Mouse (Mus musculus): ENCODE data around the gene Pnmt.
A peak's percentile ranks its signal among the peaks of the same experiment; 100 is the strongest.

The Pnmt gene

DNA sequence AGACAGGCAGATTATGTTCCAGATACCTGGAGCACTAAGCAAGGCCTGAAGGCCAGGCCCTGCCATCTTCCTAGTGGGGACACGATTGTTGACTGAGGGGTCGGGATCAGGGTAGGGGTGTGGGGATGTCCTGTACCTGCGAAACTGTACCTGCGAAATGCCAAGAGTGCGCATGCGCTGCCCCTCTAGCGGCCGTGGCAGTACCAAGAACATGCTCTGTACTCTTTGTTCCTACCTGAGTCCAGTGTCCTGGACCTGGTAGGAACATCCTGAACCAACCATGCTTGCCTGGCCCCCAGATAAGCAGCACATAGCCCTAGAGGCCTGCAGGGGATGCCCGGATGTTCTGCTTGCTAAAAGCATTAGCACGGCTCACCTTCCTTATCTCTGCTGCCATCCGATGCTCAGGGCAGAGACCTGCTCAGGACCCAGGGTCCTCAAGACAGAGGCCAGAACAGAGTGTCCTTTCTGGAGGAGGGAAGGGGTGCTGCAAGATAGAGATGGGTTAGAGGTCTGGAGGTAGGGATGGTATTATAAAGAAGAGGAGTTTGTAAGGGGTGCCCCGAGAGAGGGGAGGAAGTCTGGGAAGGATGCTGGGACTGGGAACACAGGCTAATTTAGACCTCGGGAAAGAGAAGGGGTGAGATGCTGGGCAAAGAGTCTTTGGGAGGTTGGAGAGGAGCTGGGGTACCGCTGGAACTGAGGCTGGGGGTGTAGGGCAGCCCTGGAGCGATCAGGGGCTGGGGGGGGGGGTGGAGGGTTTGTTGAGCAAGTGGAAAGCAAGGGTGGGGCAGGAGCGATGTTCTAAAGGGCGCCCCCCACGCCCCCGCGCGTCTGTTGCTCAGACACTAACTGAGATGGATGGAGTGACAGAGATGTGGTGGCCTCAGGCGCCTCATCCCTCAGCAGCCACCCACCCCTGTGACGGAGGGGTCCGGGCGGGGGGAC, at the start of gene Pnmt:
TSS of gene Pnmt (plus strand) at position 813 of the 948 bp plus-strand sequence.
- DNase-seq (ENCODE audit: low spot score in 2 of 2), result peak; percentile 61 to 66

DNA sequence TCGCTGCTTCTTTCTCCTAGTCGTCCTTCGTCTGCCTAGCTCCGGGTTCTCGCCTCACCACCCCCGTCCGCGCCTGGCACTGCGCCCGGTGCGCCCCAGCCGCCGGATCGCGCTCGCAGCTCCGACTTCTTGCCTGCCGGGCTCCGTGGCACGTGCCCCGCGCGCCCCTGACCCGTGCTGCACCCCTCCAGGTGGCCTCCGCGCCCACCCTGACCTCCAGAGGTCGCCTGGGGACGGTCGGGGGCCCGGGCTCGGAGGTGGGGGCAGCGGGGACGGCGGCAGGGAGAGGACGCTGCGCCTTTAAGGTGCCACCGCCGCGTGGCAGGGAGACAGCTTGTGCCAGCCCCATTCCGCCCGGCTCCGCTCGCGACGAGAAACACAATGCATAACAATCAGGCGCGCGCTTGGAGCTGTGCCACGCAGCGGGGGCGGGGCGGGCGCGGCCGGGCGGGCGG, 47.7 kb upstream of the Pnmt start:
- DNase-seq (ENCODE audit: low spot score in 2 of 2), result no peak

DNA sequence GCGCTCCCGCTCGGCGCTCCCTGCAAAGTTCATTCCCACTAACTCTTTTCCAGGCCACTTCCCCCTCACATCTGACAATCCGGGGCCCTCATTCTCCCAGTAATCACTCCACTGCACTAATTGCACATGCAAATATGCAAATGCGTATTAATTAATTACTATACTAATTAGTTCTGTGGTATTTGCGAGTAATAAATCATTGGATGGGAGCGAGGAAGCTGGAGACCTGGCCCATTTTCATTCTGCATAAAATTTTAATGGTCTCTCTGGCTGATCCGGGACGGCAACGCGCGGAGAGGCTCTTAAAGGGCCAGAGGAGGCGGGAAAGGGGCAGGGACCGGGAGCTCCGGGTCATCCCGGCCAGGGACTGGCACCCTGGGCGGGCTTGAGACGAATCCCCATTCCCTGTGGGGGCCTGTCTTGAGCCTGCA, 47.2 kb upstream of the Pnmt start:
- DNase-seq (ENCODE audit: low spot score in 2 of 2), result no peak

DNA sequence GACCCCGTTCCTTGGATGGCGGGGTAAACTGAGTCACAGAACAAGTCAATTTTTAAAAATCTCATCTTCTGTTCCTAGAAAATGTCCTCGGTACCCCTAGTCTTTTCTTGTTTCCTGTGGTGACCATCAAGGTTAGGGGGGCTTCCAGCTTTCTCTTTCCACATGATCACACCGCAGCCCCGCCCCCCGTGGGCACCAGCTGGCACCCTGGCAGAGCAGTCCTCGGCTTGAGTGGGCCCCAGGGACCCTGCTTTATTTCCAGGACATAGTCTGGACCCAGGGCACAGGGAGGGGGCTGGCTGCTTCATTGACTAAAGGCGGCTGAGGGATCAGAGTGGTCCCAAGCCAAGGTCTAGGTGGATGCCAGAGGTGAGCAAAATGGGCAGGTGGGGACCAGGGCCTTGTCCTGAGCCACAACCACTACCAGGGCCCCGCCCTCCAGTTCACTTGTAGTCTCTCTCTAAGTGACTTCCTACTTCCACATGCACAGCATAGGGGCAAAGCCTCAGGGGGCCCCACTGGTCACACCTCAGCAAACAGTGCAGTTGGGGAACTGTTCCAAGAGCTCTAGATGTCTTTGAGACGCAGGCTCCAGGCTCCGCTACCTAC, 46.5 kb upstream of the Pnmt start:
- DNase-seq (ENCODE audit: low spot score in 2 of 2), result no peak

DNA sequence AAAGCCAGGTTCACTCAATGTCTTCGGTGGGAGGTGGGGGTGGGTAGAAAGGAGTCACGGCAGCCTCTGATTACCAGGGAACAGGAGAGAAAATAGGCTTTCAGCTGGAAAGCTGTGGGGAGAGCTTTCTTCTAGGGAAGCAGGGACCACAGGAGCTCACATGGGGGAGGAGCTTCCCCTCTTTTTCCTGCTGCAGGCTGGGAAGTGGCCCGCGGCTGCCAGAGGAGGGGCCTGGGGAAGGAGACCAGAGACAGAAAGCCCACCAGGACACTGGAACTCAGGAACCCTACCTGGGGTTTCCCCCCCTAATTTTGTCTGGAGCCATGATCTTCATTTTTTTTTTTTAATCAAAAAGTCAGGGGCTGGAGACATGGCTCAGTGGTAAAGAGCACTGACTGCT, 45.7 kb upstream of the Pnmt start:
- DNase-seq (ENCODE audit: low spot score in 2 of 2), result no peak

DNA sequence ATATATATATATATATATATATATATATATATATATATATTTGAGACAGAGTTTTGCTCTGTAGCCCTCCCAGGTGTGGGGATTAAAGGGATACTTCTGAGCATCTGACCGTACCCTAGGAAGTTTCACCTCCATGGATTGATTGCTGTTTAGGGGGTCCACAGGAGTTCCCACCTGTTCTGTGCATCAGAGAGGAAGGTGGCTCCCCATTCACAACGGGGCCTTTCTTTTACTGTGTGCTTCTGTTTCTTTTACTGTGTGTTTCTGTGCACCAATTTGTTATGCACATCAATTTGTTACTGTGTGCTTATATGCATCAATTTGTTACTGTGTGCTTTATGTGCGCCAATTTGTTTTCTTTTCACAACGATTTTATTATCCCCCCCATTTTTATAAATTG, 45.1 kb upstream of the Pnmt start:
- no peak for DNase-seq (ENCODE audit: low spot score in 2 of 2)

DNA sequence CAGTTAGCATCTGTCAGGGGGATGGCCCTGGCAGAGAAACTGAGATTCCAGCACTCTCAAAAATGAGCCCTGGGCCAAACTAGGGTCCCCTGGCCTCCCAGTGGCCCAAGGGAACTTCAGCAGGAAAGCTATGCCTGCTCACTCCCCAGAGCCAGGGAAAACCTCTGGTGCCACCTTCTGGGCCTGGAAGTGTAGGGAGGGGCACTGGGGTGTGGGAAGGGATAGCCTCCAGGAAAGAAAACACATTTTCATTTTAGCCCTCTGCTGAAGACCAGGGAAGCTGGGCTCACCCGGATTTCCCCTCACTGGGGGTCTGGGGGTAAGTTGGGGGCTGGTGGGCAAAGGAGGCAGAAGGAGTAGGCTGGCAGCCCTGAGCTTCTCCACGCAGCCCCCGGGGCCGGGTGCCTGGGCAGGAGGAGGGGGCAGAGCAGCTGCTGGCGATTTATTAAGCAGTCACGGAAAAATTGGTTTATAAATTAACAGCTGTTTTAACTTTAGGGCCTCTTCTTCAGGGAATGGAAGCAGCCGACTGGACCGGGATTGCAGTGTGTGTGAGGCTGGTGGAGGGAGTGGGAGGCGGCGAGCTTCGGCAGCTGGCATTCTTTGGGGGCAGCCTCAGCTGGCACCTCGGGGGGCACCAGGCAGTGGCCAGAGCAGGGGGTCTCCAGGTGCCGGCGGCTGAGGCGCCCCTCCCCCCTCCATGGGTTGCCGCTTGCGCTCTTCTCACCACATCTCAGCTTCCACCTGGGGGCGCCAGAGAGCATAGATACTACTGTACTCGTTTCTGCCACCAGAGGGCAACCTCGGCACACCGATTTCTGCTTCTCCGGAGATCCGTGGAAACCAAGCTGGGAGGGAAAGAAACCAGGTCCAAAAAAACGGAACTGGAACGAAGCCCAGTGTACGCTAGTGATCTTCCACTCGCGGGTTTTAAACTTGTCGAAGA, 44.0 kb upstream of the Pnmt start:
- DNase-seq (ENCODE audit: low spot score in 2 of 2), result peak; percentile 80 to 92

DNA sequence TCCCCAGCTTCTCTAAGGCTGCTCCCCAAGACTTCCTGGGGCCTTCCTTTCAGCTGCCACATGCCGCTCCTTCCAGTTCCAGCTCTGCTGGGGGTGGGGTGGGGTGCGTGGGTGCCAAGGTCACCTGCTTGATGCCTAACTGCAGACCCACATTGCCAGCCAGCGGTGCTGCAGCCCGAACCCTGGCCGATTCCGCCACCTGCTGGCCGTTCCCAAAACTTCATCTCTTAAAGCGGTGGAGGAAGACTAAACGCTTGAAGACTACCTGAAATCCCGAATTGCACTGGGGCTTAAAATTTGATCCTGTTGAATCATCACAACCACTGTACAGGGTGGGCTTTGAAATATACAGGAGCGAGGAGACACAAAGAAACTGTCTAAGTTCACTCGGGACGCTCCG, 41.0 kb upstream of the Pnmt start:
- peak; percentile 44 to 64 for DNase-seq (ENCODE audit: low spot score in 2 of 2)

DNA sequence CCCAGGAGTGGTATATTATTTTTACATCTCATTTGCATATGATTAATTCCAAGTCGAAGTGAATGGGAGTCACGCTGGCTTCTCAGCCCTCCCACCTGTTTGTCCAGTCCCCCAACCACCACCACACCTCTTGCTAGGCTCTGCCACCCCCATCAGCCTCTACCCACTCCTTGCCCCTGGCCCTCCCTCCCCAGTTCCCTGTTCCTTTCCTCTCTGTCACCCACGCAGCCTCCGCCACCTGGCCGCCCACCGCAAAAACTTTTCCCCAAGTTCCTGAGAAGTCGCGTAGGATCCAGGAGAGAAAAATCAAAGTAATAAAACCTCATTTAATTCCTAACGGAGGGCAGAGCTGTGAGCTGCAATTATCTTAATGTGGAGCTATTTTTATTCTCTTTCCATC, 40.1 kb upstream of the Pnmt start:
- DNase-seq (ENCODE audit: low spot score in 2 of 2), result no peak

DNA sequence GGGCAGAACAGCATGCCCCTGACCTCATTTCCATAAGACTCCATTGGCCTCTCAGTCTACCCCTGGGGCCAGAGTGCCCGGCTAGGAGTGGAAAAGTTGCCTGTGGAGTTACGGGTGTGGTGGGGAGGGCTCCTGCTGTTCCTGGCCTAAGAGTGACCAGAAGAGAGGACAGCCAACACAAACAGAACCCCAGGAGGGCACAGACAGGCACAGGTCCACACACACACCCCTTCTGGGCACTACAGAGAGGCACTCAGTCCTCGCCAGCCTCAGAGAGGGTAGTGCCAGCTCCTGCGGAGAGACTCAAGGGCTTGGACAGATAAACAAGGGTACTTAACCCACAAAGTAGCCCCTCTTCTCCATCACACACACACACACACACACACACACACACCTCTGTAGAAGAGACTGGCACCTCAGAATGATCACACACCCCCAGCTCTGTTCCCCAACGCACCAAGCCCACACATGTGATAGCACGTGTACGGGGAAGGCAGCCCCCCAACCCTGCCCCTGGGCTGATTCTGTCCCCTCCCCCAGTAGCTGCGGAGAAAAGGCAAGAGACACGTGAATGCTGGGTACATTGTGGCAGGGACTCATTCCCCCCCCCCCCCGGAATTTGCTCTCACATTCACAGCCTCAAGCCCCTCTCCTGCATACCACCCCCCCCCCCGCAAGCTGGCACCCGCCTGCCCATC, 38.7 kb upstream of the Pnmt start:
- no peak for DNase-seq (ENCODE audit: low spot score in 2 of 2)

DNA sequence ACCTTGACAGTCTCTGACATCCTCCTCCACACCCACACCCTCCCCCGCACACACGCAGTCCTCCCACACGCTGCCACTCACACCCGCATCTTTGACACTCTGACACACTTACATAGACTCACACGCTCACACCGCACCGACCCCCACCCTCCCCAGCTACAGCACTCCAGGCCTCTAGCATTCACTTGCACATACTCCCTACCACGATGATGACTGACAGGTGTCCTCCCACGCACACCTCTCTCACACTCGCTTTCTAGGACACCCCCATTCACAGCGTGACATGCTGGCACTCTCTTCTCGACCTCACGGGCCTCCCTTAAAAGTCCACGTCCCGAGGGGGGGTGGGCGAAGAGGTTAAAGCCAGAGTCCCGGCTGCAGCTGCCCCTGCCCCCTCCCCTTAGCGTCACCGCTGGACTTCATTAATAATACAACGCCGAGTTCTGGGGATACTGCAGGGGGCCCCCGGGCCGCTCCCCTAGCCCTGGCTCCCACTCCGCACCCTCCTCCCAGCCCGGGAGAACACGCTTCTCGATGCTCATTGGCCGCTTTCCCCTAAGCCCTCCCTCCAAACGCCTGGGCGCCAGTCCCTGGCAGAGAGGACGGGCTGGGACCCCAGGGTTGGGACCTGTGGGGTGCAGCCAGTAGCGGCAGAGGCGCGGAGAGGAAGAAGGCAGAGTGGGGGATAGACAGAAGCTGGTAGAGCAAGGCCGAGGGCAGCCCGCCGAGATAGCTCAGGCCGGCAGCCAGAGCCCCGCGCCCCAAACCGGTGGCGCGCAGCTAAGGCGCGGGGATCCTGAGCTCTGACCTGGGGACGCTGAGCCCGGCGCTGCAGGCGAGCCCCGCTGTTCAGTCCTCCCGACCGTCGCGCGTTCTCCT, 37.9 kb upstream of the Pnmt start, which contains the start of gene Ppp1r1b:
TSS of gene Ppp1r1b (plus strand) at position 322 of the 879 bp plus-strand sequence.
- peak; percentile 29 to 48 for DNase-seq (ENCODE audit: low spot score in 2 of 2)

DNA sequence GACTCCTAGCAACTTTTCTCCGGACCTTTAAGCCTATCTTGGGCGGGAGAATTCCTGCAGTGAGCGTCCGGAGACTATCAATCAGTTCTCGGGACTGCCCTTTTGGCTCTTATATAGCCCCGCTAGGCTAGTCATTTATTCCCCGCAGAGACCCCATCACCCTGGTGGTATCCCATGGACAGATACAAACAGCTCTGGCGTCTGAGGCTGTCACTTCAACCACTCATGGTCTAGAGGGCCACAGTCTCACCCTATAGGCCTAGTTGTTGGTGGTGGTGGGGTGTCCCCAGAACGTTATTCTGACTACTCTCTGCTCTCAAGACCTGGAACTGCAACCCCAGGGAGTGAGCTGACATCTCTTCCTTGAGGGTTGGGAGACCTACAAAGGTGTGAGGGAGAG, 36.9 kb upstream of the Pnmt start:
- no peak for DNase-seq (ENCODE audit: low spot score in 2 of 2)

DNA sequence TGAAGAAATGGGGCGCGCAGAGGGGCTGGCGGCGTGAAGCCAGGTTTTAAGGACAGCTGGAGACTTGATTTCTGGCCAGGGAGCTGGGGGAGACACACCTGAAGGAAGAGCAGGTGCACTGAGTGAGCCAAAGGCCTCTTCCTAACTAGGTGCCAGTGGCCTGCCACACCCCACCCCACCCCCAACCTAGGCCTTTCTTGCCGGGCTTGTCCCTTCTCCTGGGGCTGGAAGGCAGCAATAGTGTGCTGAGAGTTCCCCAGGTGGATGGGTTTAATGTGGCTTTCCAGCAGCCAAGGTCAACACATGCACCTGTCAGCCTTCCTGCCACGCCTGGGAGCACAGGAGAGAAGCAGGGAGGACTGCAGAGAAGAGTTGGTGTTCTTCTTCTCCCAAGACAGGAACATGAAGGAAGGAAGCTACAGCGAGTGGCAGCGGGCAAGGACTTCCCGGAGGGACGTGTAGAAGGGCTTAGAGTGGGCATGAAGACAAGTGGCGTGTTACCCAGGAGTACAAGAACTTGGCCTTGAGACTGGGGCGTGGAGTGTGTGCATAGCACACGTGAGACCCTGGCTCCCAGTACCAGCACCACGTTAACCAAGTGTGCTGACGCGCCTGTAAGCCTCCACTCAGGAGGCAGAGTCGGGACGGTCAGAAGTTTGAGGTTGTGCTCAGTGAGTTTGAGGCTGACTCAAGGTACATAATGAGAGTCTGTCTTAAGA, 33.8 kb upstream of the Pnmt start:
- DNase-seq (ENCODE audit: low spot score in 2 of 2), result no peak

DNA sequence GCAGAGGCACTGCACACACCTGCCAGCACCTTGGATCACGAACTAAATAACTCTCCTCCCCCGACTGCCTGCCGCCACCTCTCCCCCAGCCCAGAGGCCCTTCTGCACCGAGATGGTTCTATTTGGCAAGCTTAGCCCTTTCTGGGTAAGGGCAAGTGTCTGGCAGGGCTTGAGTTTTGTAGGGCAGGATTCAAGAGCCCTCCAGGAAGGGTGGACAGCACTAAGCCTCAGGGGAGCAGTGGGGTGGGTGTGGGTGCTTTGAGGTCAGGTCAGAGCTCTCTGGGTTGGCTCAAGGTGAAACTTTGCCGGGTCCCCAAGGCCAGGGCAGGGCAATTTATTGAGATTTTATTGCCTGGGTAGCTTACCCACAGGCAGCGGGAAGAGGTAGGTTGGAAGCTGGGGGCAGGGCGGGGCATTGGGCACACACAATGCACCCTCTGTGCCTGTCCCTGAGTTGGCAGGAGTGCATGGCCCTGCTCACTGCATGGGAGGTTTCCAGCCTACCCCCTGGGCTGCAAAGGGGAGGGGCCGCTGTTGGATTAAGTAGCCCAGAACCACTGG, 32.5 kb upstream of the Pnmt start:
- no peak for DNase-seq (ENCODE audit: low spot score in 2 of 2)

DNA sequence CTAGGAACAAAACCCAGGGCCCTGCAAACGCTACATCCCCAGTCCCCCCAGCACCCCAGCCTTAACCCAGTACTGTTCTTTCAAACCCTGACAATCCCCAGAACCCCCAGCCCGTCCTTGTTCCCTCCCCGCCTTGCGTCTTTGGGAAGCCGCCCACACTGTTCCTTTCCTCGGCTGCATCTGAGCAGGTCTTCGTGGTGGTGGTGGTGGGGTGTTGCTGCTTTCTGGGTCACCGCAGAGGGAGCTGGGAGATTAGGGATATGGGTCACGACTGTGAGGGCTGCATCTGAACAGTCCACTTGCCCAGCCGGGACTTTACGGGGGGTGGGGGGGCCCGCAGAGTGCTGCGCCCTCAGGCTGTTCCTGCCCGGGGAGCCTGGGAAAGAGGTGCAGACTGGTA, 31.8 kb upstream of the Pnmt start:
- no peak for DNase-seq (ENCODE audit: low spot score in 2 of 2)

DNA sequence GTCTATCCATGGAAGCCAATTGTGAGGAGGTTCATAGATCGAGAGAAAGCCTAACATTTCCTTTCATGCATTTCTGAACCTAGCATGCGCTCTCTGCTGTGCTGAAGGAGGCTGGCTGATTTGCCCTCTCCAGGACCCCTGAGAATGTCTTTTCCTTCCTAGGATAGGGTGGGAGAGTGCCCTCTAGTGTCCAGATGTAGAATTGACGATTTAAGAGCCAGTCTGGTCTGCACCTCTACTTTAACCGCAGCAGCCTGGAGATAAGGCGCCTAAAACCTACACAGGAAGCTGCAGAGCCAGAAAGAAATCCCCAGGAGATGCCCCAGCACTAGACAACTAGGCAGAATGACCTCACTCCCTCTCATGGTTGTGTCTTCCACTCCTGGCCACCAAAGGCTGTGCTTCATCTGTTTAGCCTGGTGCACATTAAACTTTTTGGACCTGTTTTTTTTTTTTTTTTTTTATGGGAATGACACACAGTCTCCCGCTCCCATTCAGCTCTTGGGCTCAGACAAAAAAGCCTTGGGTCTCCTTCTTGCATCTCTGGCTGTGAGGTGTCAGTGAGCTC, 30.4 kb upstream of the Pnmt start:
- DNase-seq (ENCODE audit: low spot score in 2 of 2), result peak; percentile 47 to 58

DNA sequence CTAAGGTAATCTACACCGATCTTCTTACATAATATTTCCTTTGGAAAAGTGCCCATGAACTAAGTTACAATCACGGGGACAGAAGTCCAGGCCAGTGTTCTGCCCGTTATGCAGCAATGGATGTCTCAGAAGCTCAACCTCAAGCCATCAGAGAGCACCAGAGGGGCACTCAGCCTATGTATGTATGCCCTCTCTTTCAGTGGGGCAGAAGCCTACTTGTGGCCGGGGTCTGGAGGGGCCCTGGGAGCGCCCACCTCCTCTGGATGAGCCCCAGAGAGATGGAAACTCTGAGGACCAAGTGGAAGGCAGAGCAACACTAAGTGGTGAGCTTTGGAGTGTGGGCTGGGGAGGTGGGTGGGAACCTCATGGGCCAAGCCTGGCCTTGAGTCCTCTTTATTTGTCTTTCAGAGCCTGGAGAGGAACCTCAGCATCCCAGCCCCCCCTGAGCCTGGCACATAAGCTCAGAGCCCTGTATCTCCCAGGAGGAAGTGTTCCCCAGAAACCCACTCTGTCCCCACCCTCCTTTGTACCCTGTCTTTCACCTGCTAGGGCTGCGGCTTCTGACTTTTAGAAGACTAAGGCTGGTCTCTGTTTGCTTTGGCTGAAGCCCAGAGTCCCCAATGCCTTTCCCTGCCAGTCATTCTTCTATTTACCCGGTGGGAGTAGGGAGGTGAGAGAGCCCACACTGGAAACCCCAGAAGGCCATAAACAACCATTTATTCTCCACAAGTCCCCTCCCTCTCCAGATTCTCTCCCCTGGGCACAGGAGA, 29.4 kb upstream of the Pnmt start:
- no peak for DNase-seq (ENCODE audit: low spot score in 2 of 2)

Measured in heart, adult 9 months (tissue).